Mouse (Mus musculus) liver, adult (tissue): ENCODE measurements around the gene Siglecf.

Source experiments
- GATA4 ChIP-seq: IDR thresholded peaks from 2 replicates; pipeline ENCODE4 v1.6.1; 2014; ENCODE audit warnings: mild to moderate bottlenecking, low read length; ENCODE audit not compliant: insufficient replicate concordance

The Siglecf gene

DNA sequence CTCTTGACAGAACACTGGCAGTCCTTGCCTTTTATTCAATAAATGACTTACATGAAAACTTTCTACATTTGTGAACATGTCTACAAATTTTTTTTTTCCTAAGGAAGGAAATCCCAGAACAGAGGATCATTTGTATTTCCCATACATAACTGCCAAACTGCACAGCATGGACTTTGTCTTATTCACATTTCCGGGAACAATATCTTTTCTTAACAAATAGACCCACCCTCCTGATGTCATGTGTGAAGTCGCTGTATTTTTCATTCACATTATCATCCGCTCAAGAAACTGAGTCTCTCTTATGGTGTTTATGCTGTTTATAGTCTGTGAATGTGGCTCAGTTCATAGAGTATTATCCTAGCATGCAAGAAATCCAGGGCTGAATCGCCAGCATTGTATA lies 2.6 kb downstream of the Siglecf start:
- no peak for TF ChIP-seq GATA4

DNA sequence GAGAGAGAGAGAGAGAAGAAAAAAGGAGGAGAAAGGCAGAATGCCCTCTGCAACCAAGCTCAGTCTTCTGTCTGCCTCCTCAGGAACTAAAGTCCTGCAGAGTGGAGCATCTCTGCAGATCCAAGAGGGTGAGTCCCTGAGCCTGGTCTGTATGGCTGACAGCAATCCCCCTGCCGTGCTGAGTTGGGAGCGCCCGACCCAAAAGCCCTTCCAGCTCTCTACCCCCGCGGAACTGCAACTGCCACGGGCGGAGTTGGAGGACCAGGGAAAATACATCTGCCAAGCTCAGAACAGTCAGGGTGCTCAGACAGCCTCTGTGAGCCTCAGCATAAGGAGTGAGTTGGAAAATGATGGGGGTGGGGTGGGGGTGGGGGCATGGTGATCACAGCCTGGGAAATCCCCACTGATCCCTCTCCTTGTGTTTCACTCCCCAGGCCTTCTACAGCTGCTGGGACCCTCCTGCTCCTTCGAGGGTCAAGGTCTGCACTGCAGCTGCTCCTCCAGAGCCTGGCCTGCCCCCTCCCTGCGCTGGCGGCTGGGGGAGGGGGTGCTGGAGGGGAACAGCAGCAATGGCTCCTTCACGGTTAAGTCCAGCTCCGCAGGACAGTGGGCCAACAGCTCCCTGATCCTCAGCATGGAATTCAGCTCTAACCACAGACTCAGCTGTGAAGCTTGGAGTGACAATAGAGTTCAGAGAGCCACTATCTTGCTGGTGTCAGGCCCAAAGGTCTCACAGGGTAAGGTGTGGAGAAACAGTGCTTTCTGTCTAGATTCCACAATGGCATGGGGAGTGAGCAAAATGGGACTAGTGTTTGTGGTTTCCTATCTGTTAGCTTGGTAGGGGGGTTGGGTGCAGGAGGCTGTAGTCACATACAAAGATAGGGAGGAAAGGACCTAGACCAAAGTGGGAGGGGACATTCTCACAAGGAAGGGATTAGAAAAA lies 4.0 kb downstream of the Siglecf start:
- no peak for TF ChIP-seq GATA4

DNA sequence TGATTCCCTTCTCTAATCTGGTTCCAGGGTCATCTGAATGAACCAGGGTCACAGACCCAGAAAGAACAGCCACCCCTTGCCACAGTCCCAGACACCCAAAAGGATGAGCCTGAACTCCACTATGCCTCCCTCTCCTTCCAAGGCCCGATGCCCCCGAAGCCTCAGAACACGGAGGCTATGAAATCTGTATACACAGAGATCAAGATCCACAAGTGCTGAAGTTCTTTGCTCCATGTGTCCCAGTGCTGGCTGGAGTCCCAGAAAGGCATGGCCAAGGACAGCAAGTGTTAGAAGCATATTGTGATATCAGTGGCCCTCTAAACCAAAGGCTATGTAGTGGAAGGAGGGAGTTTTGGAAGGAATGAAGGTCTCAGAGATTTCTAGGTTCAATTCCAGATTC lies 7.4 kb downstream of the Siglecf start:
- no peak for TF ChIP-seq GATA4

- no peak for TF ChIP-seq GATA4
Observed at GRCm38 (mm10) chr7:43361442-43361841, 10.3 kb downstream of the Siglecf start.

GRCm38 (mm10) chr7:43362021-43362420 lies 10.9 kb downstream of the Siglecf start:
- TF ChIP-seq GATA4 = no peak

DNA sequence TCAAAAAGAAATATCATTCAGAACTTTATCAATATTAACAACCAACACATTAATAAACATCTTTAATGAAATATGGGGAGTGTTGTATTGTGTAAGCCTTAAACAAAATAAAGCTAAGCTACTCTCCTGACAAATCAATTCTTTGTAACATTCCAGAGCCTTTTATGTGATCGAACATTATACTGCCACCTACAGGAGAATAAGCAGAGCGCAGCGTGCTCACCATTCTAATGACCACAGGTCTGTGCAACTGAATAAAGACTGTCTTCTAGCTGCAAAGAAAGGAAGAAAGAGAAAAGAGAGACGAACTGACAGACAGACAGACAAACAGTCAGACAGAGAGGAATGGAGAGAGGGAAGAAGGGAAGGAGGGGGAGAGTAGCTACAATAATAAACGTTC lies 27.1 kb downstream of the Siglecf start:
- no peak for TF ChIP-seq GATA4

DNA sequence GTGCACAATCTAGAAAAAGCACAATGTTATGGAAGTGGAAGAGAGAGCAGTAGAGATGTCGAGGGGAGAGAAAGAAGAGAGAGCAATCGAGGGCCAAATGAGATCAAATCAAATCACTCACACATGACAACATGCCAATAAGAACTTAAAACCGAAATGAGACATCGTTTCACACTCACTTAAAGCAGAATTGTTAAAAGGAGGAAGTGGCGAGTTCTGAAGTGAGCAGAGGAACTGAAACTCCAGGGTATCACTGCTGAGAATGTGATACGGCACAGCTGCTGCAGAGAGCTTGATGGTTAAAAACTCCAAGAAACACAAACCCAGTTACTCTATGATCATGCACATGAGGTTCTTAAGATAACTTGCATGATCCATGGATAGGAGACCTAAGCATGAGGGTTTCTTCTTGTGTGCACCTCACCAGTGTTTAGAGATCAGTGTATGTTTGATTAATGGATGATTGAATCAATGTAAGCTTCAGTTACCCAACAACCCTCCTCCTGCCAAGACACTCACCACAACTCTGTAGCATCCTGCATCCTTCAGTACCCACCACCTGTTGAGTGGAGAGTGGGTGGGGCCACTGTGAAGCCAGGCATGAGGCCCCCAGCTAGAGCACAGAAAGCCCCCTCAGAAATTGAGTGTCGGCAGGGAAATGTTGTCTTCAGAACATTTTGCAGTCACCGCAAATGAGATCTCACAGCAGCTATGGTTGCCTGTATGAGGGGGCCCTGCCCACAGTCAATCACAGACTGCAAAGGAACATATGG lies 41.4 kb downstream of the Siglecf start:
- no peak for TF ChIP-seq GATA4

DNA sequence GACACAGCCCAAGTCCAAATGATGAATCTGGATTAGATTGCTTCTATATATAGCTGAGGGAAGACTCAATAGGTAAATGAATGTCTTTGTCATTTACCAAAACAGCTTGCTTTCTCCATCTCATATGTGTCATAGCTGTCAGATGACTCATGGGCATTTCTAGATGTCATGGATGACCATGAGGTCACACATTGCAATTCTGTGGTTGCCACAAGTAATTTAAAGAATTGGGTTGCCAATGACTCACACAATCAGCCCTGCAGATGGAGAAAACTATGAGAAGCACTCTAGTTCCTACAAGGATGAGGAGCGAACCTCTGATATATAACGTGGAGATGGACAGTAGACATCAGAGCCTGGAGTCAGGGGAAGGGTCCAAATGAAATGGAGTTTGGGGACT lies 48.4 kb downstream of the Siglecf start:
- TF ChIP-seq GATA4 = no peak

DNA sequence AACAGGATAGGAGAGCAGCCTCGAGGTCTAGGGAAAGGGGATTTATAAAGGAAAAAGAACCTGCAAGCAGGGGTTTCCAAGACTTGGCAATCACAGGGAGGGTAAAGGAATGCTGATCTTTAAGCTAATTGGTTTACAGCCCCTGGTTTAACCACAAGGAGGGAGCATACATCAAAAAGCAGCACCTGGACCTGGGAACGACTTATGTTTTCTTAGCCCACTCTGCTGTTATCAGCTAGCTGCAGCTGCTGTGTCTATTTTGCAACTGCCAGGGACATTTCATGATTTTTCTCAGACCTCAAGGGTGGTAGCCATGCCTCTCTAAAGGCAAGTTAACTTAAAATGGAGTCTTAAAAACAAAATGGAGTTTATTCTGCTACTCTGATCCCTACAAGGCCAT lies 51.6 kb downstream of the Siglecf start:
- TF ChIP-seq GATA4 = no peak

DNA sequence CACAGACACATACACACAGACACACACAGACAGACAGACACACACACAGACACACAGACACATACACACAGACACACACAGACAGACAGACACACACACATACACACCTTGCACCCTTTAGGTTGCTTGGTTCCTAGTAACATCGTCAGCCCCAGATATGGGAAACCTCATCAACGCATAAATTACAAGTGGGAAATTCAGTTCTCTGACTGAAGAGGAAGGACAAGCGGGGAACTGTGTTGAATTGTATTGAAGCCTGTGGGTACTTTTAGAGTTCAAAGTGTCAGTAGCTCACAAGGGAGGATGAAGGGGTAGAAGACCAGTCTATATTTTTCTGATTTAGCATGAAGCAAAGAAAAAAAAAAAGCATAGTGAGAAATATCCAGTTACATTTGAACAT lies 56.4 kb downstream of the Siglecf start:
- TF ChIP-seq GATA4 = no peak

GRCm38 (mm10) chr7:43408131-43408553 lies 57.0 kb downstream of the Siglecf start, which contains the start of gene Siglecg:
Siglecg (plus strand) TSS chr7:43408204.
- no peak for TF ChIP-seq GATA4

- TF ChIP-seq GATA4 = no peak
Observed at GRCm38 (mm10) chr7:43409084-43409483, 57.9 kb downstream of the Siglecf start.
